Mouse (Mus musculus): ENCODE data around the gene Park7. TPM values are rescaled to one million over a fixed set of nuclear protein-coding genes. Genes with fewer than 3 reads are reported as not detected.
A peak's percentile ranks its signal among the peaks of the same experiment; 100 is the strongest.

The Park7 gene
- total and polyA plus RNA-seq, 3 experiments, result 438 to 480 TPM; not detected in 1

DNA sequence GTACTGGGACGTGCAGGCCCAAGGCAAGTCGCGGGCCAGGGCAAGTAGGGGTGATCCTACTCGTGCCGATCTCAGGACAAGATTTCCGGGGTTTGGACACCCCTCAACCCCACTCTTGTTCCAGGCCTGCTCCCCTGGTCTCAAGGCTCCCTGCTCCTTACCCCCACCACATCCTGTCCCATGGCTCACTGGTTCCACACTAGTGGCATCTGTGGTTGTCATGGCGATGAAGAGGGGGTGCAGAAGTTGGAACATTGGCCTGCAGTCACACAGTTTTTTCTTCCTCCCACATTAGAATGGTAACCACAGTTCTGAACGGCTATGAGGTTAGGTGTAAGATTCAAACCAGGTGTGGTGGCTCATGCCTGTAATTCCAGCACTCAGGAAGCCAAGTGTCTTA lies 7.0 kb upstream of the Park7 start:
- Histone ChIP-seq H3K4me1 (ENCODE audit: control insufficient read depth in 1 of 2, insufficient read depth in 2 of 2, low read length in 2 of 2) (peaks cover 2 to 10% of the 10 kb centered on the region in 2 experiments), H3K27ac (ENCODE audit: control insufficient read depth, low read depth, low read length) (no peak overlapping the region), H3K9ac (ENCODE audit: control insufficient read depth, low read depth, low read length, poor library complexity, severe bottlenecking) (no peak overlapping the region), H3K79me2 (ENCODE audit: control insufficient read depth, insufficient read depth, low read length, poor library complexity) (no peaks in the 10 kb centered on the region), H3K36me3 (ENCODE audit: control insufficient read depth in 1 of 2, insufficient read depth in 2 of 2, low read length in 2 of 2) (no peaks in the 10 kb centered on the region), H3K27me3 (ENCODE audit: control insufficient read depth in 1 of 2, insufficient read depth in 2 of 2, low read length in 2 of 2) (0 out of 4 replicates have a peak, but pooled peaks cover 0 to 2% of the 10 kb centered on the region in 2 experiments), H3K9me3 (replicated peaks; ENCODE audit: insufficient read depth, low read length) (no peaks in the 10 kb centered on the region), H3K4me3 (ENCODE audit: control insufficient read depth in 1 of 2, insufficient read depth in 1 of 2, low read depth in 2 of 2, low read length in 2 of 2) (no peak overlapping the region)
- no peak for DNase-seq (ENCODE audit: low read depth, low spot score)
- TF ChIP-seq MYB (IDR thresholded peaks at IDR 0.05; ENCODE audit: low read depth, low read length) (no peak), POLR2AphosphoS5 (IDR thresholded peaks at IDR 0.05; ENCODE audit: borderline replicate concordance, low read depth, low read length) (no peak)

DNA sequence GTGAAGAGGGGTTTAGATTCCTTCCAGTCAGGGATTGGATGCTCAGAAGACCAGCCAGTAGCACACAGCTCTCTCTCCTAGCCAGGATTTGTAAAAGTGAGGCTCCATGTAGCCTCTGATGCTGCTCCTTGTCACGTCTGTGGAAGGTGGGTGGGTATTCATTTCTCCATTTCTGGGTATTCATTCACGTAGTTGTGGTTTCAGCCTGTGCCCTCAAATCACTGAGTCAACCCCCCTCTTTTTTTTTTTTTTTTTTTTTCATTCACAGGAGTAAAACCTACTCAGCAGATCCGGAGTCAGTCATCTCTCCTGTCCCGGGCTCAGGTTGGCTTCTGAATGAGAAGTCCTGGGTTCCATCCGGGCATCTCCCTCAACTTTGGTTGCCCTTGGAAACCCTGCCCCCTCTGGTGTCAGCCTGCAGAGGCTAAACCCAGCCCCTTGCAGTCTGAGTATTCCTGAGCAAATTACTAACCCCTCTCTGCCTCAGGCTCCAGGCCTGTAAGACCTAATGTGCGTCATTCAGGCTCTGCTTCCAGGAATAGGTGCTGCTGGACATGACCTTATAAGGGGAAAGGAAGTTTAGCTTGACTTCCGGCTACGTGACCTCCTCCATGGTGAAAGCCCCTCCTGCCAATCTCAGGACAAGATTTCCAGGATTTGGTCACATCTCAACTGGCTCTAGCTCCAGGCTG lies 3.2 kb upstream of the Park7 start:
- Histone ChIP-seq H3K27ac (ENCODE audit: control insufficient read depth, low read depth, low read length) (no peak overlapping the region), H3K36me3 (ENCODE audit: control insufficient read depth in 1 of 2, insufficient read depth in 2 of 2, low read length in 2 of 2) (peaks cover 0 to 10% of the 10 kb centered on the region in 2 experiments; a peak in 2 of 4 replicates), H3K79me2 (ENCODE audit: control insufficient read depth, insufficient read depth, low read length, poor library complexity) (no peaks in the 10 kb centered on the region; the same call in 1 of the 2 replicates), H3K27me3 (ENCODE audit: control insufficient read depth in 1 of 2, insufficient read depth in 2 of 2, low read length in 2 of 2) (0 out of 4 replicates have a peak, but pooled peaks cover 0 to 2% of the 10 kb centered on the region in 2 experiments), H3K9ac (ENCODE audit: control insufficient read depth, low read depth, low read length, poor library complexity, severe bottlenecking) (no peak overlapping the region), H3K4me3 (ENCODE audit: control insufficient read depth in 1 of 2, insufficient read depth in 1 of 2, low read depth in 2 of 2, low read length in 2 of 2) (no peak overlapping the region), H3K4me1 (ENCODE audit: control insufficient read depth in 1 of 2, insufficient read depth in 2 of 2, low read length in 2 of 2) (peaks cover 7 to 19% of the 10 kb centered on the region in 2 experiments), H3K9me3 (replicated peaks; ENCODE audit: insufficient read depth, low read length) (no peaks in the 10 kb centered on the region)
- no peak for TF ChIP-seq MAZ (IDR thresholded peaks at IDR 0.05; ENCODE audit: low read depth, low read length)
- no peak for TF ChIP-seq USF1 (IDR thresholded peaks at IDR 0.05; ENCODE audit: low read depth, low read length)
- TF ChIP-seq NRF1 (IDR thresholded peaks at IDR 0.05; ENCODE audit: insufficient read depth, low read depth, low read length, poor library complexity, severe bottlenecking), result no peak
- no peak for TF ChIP-seq ZC3H11A (IDR thresholded peaks at IDR 0.05; ENCODE audit: low read depth, low read length)
- no peak for TF ChIP-seq MAX (IDR thresholded peaks at IDR 0.05; ENCODE audit: low read length)
- no peak for TF ChIP-seq EP300 (IDR thresholded peaks at IDR 0.05; ENCODE audit: low read depth in 1 of 2, low read length in 2 of 2)
- TF ChIP-seq GATA1 (IDR thresholded peaks at IDR 0.05; ENCODE audit: low read depth, low read length), result no peak
- TF ChIP-seq TBP (IDR thresholded peaks at IDR 0.05; ENCODE audit: low read depth, low read length), result no peak
- TF ChIP-seq NELFE (IDR thresholded peaks at IDR 0.05; ENCODE audit: low read depth, low read length), result no peak
- no peak for DNase-seq (ENCODE audit: low read depth, low spot score)

DNA sequence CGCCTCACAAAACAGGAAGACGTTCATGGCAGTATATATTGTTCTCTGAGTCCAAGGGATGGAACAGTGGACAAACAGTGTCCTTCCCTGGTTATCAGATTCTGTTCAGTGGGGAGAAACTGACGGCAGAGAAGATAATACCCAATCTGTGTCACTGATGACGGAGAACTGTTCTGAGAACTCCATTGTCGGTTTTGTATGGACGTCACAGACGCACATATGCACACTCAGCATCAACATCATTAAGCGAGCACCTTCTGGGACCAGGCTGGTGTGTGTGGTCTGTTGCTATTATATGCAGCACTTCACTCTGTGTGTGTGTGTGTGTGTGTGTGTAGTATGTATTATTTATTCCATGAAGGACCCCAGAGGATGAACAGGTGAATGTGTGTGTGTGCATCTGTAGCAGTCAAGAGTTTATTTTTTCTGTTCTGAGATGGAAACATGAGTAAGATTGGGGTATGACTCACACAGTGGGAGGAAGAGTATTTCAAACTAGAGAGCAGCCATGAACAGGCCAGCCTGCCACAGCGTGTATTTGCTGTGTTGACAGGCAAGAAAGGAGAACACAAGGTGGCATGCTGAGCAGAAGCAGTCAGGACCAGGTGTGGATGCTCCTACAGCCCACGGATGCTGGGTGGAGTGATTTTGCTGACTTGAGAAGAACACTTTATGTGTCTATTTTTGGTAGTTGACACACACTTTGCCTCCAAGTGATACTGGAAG lies 1.1 kb upstream of the Park7 start:
- H3K27ac ChIP-seq (ENCODE audit: control insufficient read depth, low read depth, low read length), result peak overlapping the region; percentile 74
- peak; percentile 72 for DNase-seq (ENCODE audit: low read depth, low spot score)

More for the DNA sequence above, 1.1 kb upstream of the Park7 start:
- Histone ChIP-seq H3K4me3 (ENCODE audit: control insufficient read depth in 1 of 2, insufficient read depth in 1 of 2, low read depth in 2 of 2, low read length in 2 of 2) (peak overlapping the region; percentile 59 to 76), H3K9ac (ENCODE audit: control insufficient read depth, low read depth, low read length, poor library complexity, severe bottlenecking) (peak overlapping the region; percentile 84), H3K9me3 (replicated peaks; ENCODE audit: insufficient read depth, low read length) (no peaks in the 10 kb centered on the region), H3K79me2 (ENCODE audit: control insufficient read depth, insufficient read depth, low read length, poor library complexity) (no peaks in the 10 kb centered on the region; the same call in 1 of the 2 replicates), H3K27me3 (ENCODE audit: control insufficient read depth in 1 of 2, insufficient read depth in 2 of 2, low read length in 2 of 2) (no peaks in the 10 kb centered on the region), H3K4me1 (ENCODE audit: control insufficient read depth in 1 of 2, insufficient read depth in 2 of 2, low read length in 2 of 2) (peaks cover 8 to 22% of the 10 kb centered on the region in 2 experiments), H3K36me3 (ENCODE audit: control insufficient read depth in 1 of 2, insufficient read depth in 2 of 2, low read length in 2 of 2) (peaks cover 0 to 12% of the 10 kb centered on the region in 2 experiments; a peak in 2 of 4 replicates)
- peak; percentile 6; the same call in 1 of the 2 replicates for TF ChIP-seq SIN3A (IDR thresholded peaks at IDR 0.05; ENCODE audit: low read length)
- no peak for TF ChIP-seq UBTF (IDR thresholded peaks at IDR 0.05; ENCODE audit: borderline replicate concordance, insufficient read depth, low read depth, low read length)
- no peak for TF ChIP-seq GABPA (IDR thresholded peaks at IDR 0.05; ENCODE audit: low read depth, low read length)
- TF ChIP-seq MAFK (IDR thresholded peaks at IDR 0.05; ENCODE audit: borderline replicate concordance, low read depth, low read length), result no peak
- TF ChIP-seq NRF1 (IDR thresholded peaks at IDR 0.05; ENCODE audit: insufficient read depth, low read depth, low read length, poor library complexity, severe bottlenecking), result no peak
- TF ChIP-seq TBP (IDR thresholded peaks at IDR 0.05; ENCODE audit: low read depth, low read length), result 0 out of 2 replicates have a peak, but pooled peaks have one; percentile 8
- TF ChIP-seq CTCF (IDR thresholded peaks at IDR 0.05 in 2 of 3, conservative IDR thresholded peaks at IDR 0.05 in 1 of 3; ENCODE audit: control insufficient read depth in 1 of 3, insufficient read depth in 1 of 3, low read depth in 2 of 3, low read length in 3 of 3, poor library complexity in 1 of 3, severe bottlenecking in 1 of 3), result no peak
- 0 out of 2 replicates have a peak, but pooled peaks have one; percentile 38 for TF ChIP-seq MYC (IDR thresholded peaks at IDR 0.05; ENCODE audit: low read depth, low read length)
- no peak for TF ChIP-seq TAL1 (IDR thresholded peaks at IDR 0.05; ENCODE audit: low read length)
- no peak for TF ChIP-seq ZMIZ1 (IDR thresholded peaks at IDR 0.05; ENCODE audit: low read depth, low read length)
- TF ChIP-seq MAZ (IDR thresholded peaks at IDR 0.05; ENCODE audit: low read depth, low read length), result no peak
- 0 out of 2 replicates have a peak, but pooled peaks have one; percentile 44 for TF ChIP-seq ETS1 (IDR thresholded peaks at IDR 0.05; ENCODE audit: low read depth, low read length)
